In genomic region chr3:100463160-100463958, GRCm38 (mm10) we compare ENCODE assay signal across 9 mouse cellular contexts. TPM values are rescaled to one million over a fixed set of nuclear protein-coding genes. Genes with fewer than 3 reads are reported as not detected.
DNase-seq lines count a peak whose midpoint lies in the region; ATAC-seq lines count a peak whose summit lies in the region.
"Had no signal": no experiment of that assay in that cellular context is flagged by ENCODE, and none has a peak within 500 bp of the region (broad histone marks: within the 10 kb centered on the region; RNA-seq: fewer than 3 reads in every experiment).

No protein-coding gene starts in this region.

- no peak overlapping the region for H3K27ac ChIP-seq in hindbrain, embryonic 16.5 days (ENCODE audit: low read depth, low read length)
- H3K27ac ChIP-seq in stomach, embryonic 14.5 days (ENCODE audit: low read length), result peak overlapping the region; percentile 27; the same call in 1 of the 2 replicates
- H3K27ac ChIP-seq: neural tube, embryonic 13.5 days had no signal

- ATAC-seq in hindbrain, embryonic 16.5 days, result peak; percentile 26
- peak; percentile 68 for ATAC-seq in stomach, embryonic 14.5 days (ENCODE audit: insufficient number of reproducible peaks, insufficient read depth, low FRiP score, low read depth)
- ATAC-seq: liver, postnatal 0 days had no signal

- no peak overlapping the region for H3K4me2 ChIP-seq in hindbrain, embryonic 16.5 days (ENCODE audit: low read length)
- H3K4me2 ChIP-seq in stomach, embryonic 14.5 days (replicated peaks; ENCODE audit: low read depth, low read length), result no peak overlapping the region
- H3K4me2 ChIP-seq: neural tube, embryonic 13.5 days had no signal

- H3K9ac ChIP-seq in hindbrain, embryonic 16.5 days (ENCODE audit: low read depth, low read length), result no peak overlapping the region
- H3K9ac ChIP-seq in stomach, embryonic 14.5 days (replicated peaks; ENCODE audit: low read depth, low read length), result no peak overlapping the region
- H3K9ac ChIP-seq: liver, postnatal 0 days; neural tube, embryonic 13.5 days had no signal

- peak; percentile 11 for DNase-seq in kidney, postnatal 10 days
- no peak for DNase-seq in kidney, postnatal 25 days
- peak; percentile 47 for DNase-seq in fat pad, adult 2 months (ENCODE audit: extremely low read depth, low read depth, low spot score)
- DNase-seq in spleen, postnatal 36 days (ENCODE audit: low spot score in 2 of 2), result no peak
- no peak for DNase-seq in T-cell, adult 2 months (ENCODE audit: low spot score)
- DNase-seq: liver, postnatal 0 days had no signal

- 34% methylated on average over 12 of the region's 12 CpGs for WGBS in hindbrain, embryonic 16.5 days
- WGBS in stomach, embryonic 14.5 days, result 28% methylated on average over 12 of the region's 12 CpGs

- H3K4me1 ChIP-seq in hindbrain, embryonic 16.5 days (ENCODE audit: control insufficient read depth, insufficient read depth, low read depth, low read length), result peaks cover 4% of the 10 kb centered on the region; the same call in 1 of the 2 replicates
- peaks cover 9% of the 10 kb centered on the region; the same call in 1 of the 2 replicates for H3K4me1 ChIP-seq in stomach, embryonic 14.5 days (ENCODE audit: control insufficient read depth, insufficient read depth, low read length)

- no peaks in the 10 kb centered on the region for H3K27me3 ChIP-seq in hindbrain, embryonic 16.5 days (replicated peaks; ENCODE audit: control insufficient read depth, insufficient read depth, low read length)
- H3K27me3 ChIP-seq in stomach, embryonic 14.5 days (ENCODE audit: control insufficient read depth, insufficient read depth, low read length), result no peaks in the 10 kb centered on the region
- H3K27me3 ChIP-seq: neural tube, embryonic 13.5 days had no signal

- H3K9me3 ChIP-seq in hindbrain, embryonic 16.5 days (ENCODE audit: control insufficient read depth, low read length), result no peaks in the 10 kb centered on the region
- H3K9me3 ChIP-seq in stomach, embryonic 14.5 days (ENCODE audit: control insufficient read depth, low read depth, low read length), result no peaks in the 10 kb centered on the region
- H3K9me3 ChIP-seq: neural tube, embryonic 13.5 days had no signal

- H3K36me3 ChIP-seq in hindbrain, embryonic 16.5 days (ENCODE audit: control insufficient read depth, insufficient read depth, low read length), result no peaks in the 10 kb centered on the region
- H3K36me3 ChIP-seq in stomach, embryonic 14.5 days (ENCODE audit: control insufficient read depth, insufficient read depth, low read length), result no peaks in the 10 kb centered on the region
- H3K36me3 ChIP-seq: neural tube, embryonic 13.5 days had no signal

- H3K4me3 ChIP-seq in hindbrain, embryonic 16.5 days (ENCODE audit: low read length), result no peak overlapping the region
- no peak overlapping the region for H3K4me3 ChIP-seq in stomach, embryonic 14.5 days (ENCODE audit: low read depth, low read length)
- H3K4me3 ChIP-seq: neural tube, embryonic 13.5 days had no signal

RNA-seq across cellular contexts. Expression of gene Tent5c, which starts 25.8 kb away (rescaled TPM):
- polyA plus RNA-seq in hindbrain, embryonic 16.5 days (2015; fragmentation: Nextera tagmentation; extraction: Ambion mirVana), result 3.3 and 4.8 TPM in 2 replicates
- 4.8 and 7.3 TPM in 2 replicates for polyA plus RNA-seq in stomach, embryonic 14.5 days (2014; fragmentation: Nextera tagmentation; extraction: Ambion mirVana)

Comparison
In these comparisons a context has a peak if more than half of its experiments do, and no peak if none do; other contexts are left out.
1. DNase-seq: peak in kidney, postnatal 10 days (single experiment) and fat pad, adult 2 months (single experiment); none in kidney, postnatal 25 days (0 of 2), spleen, postnatal 36 days (0 of 2) and T-cell, adult 2 months (single experiment).